Mouse (Mus musculus) thymus, adult 2 months (tissue): Measurements from ENCODE around the gene Slc6a1. TPM values are rescaled to one million over a fixed set of nuclear protein-coding genes. Genes with fewer than 3 reads are reported as not detected.

Experiments used
- DNase-seq: peaks from one replicate; pipeline ENCODE4 v3.0.0; 2021
- H3K27ac ChIP-seq: fragments of 200-500 bp; 2 replicates; pipeline ENCODE4 v1.5.1; 2012; ENCODE audit warnings: low read length, control low read depth; ENCODE audit not compliant: control insufficient read depth, insufficient read depth
- H3K27me3 ChIP-seq: fragments of 200-500 bp; 2 replicates; pipeline ENCODE4 v1.6.1; 2012; ENCODE audit warnings: mild to moderate bottlenecking, low read length, moderate library complexity, mixed read lengths; ENCODE audit not compliant: control insufficient read depth, insufficient read depth
- H3K36me3 ChIP-seq: fragments of 200-500 bp; 2 replicates; pipeline ENCODE4 v1.6.1; 2012; ENCODE audit warnings: mild to moderate bottlenecking, low read length, moderate library complexity; ENCODE audit not compliant: control insufficient read depth, insufficient read depth
- H3K4me1 ChIP-seq: fragments of 200-500 bp; replicated peaks from 2 replicates; pipeline ENCODE4 v1.6.1; 2012; ENCODE audit warnings: low read length; ENCODE audit not compliant: control insufficient read depth, insufficient read depth
- H3K4me3 ChIP-seq: fragments of 200-500 bp; 2 replicates; pipeline ENCODE4 v1.5.1; 2012; ENCODE audit warnings: mild to moderate bottlenecking, low read length, control low read depth, moderate library complexity; ENCODE audit not compliant: control insufficient read depth, insufficient read depth
- CTCF ChIP-seq: fragments of 200-500 bp; IDR thresholded peaks from 2 replicates; pipeline ENCODE4 v1.5.1; 2012; ENCODE audit warnings: mild to moderate bottlenecking, control low read depth, low read length, moderate library complexity, borderline replicate concordance; ENCODE audit not compliant: control insufficient read depth, poor library complexity, insufficient read depth; ENCODE audit errors: extremely low read depth
- POLR2A ChIP-seq: fragments of 200-500 bp; IDR thresholded peaks from 2 replicates; pipeline ENCODE4 v1.6.1; 2012; ENCODE audit warnings: mild to moderate bottlenecking, low read length, control low read depth, moderate library complexity; ENCODE audit not compliant: control insufficient read depth, poor library complexity, insufficient read depth; ENCODE audit errors: extremely low read depth
- WGBS: fragments of 180-500 bp; shearing (Covaris S2); methylation state at CpG from one replicate; pipeline ENCODE4 v1.1.7; 2018; 5-methylcytosine and 5-hydroxymethylcytosine counted together
- polyA plus RNA-seq: library from polyadenylated mRNA; depleted of rRNA; stranded (reverse); fragments of >200 nt; gene quantifications from 2 replicates; pipeline ENCODE4 v1.2.3, GENCODE M21; 2012; rRNA removed

Gene Slc6a1
- polyA plus RNA-seq, 1 experiment, result 0.26 TPM

- DNase-seq, result no peak
- no peaks in the 10 kb centered on the region for H3K4me1 ChIP-seq
- no peak overlapping the region for H3K4me3 ChIP-seq
- WGBS, result 95% methylated on average over 8 of the region's 8 CpGs
- no peak for TF ChIP-seq CTCF
- TF ChIP-seq POLR2A, result no peak
- H3K36me3 ChIP-seq, result no peaks in the 10 kb centered on the region
- H3K27me3 ChIP-seq, result no peaks in the 10 kb centered on the region
- H3K27ac ChIP-seq, result no peak overlapping the region
These were observed 81.3 kb downstream of the Slc6a1 start for GRCm38 (mm10) chr6:114363740-114364139.

- no peaks in the 10 kb centered on the region for H3K4me1 ChIP-seq
- no peaks in the 10 kb centered on the region for H3K36me3 ChIP-seq
- WGBS, result 28% methylated on average over 5 of the region's 5 CpGs
- H3K27me3 ChIP-seq, result no peaks in the 10 kb centered on the region
- no peak for DNase-seq
- H3K27ac ChIP-seq, result no peak overlapping the region
- TF ChIP-seq CTCF, result no peak
- no peak for TF ChIP-seq POLR2A
- H3K4me3 ChIP-seq, result no peak overlapping the region
These were observed 82.3 kb downstream of the Slc6a1 start for GRCm38 (mm10) chr6:114364734-114365133.

- WGBS, result 84% methylated on average over 5 of the region's 5 CpGs
- Histone ChIP-seq H3K27ac (no peak overlapping the region), H3K36me3 (no peaks in the 10 kb centered on the region), H3K4me1 (no peaks in the 10 kb centered on the region), H3K27me3 (no peaks in the 10 kb centered on the region), H3K4me3 (no peak overlapping the region)
- TF ChIP-seq CTCF, result no peak
- TF ChIP-seq POLR2A, result no peak
- DNase-seq, result no peak
These were observed 83.8 kb downstream of the Slc6a1 start for GRCm38 (mm10) chr6:114366191-114366590.

Other genes with a start within 250 kb of the Slc6a1 start
- 0.23 and 0.26 TPM in 2 replicates for gene Atp2b2, start 240.0 kb upstream of the Slc6a1 start, polyA plus RNA-seq
- gene Slc6a11, start 151.4 kb upstream of the Slc6a1 start, polyA plus RNA-seq, result 0.19 TPM in 2 replicates
- gene Hrh1, start 115.3 kb downstream of the Slc6a1 start, polyA plus RNA-seq, result 0.27 and 0.32 TPM in 2 replicates